Mouse (Mus musculus) liver, embryonic 14.5 days (tissue): ENCODE measurements around the gene Col4a1. TPM values are rescaled to one million over a fixed set of nuclear protein-coding genes. Genes with fewer than 3 reads are reported as not detected.

Source experiments
- ATAC-seq: fragments of 200-750 bp; cut with Nextera tagmentation; 2 replicates; pipeline ENCODE4 v1.8.0; 2017; ENCODE audit warnings: moderate number of reproducible peaks, mild to moderate bottlenecking, moderate library complexity; ENCODE audit not compliant: insufficient read depth
- DNase-seq, 3 experiments: peaks; one replicate each; pipeline ENCODE4 v3.0.0-alpha.2; 2012 to 2013; ENCODE audit warnings: low read depth in 3 of 3, low spot score in 3 of 3
- H3K27ac ChIP-seq: fragments of 300-500 bp; sonication (generic); 2 replicates; pipeline ENCODE4 v1.5.1; 2014; ENCODE audit warnings: moderate library complexity, mild to moderate bottlenecking, control low read depth, inconsistent platforms
- H3K27me3 ChIP-seq: fragments of 300-500 bp; sonication (generic); 2 replicates; pipeline ENCODE4 v1.6.1; 2014; ENCODE audit warnings: mild to moderate bottlenecking, low read length, moderate library complexity; ENCODE audit not compliant: control insufficient read depth, insufficient read depth
- H3K36me3 ChIP-seq: fragments of 300-500 bp; sonication (generic); replicated peaks from 2 replicates; pipeline ENCODE4 v1.6.1; 2014; ENCODE audit warnings: low read depth; ENCODE audit not compliant: control insufficient read depth, insufficient read depth
- H3K4me1 ChIP-seq, 2 experiments: fragments of 200-500 bp in 1 of 2; fragments of 300-500 bp in 1 of 2; sonication (generic) in 1 of 2; replicated peaks; 2 replicates each; pipeline ENCODE4 v1.6.1; 2012 to 2014; ENCODE audit warnings: antibody characterized with exemption in 1 of 2, inconsistent platforms in 1 of 2, low read length in 1 of 2; ENCODE audit not compliant: control insufficient read depth in 2 of 2, insufficient read depth in 2 of 2
- H3K4me2 ChIP-seq: fragments of 300-500 bp; sonication (generic); 2 replicates; pipeline ENCODE4 v1.6.1; 2014; ENCODE audit warnings: low read depth, mild to moderate bottlenecking, control low read depth, moderate library complexity
- H3K4me3 ChIP-seq, 2 experiments: fragments of 200-500 bp in 1 of 2; fragments of 300-500 bp in 1 of 2; sonication (generic) in 1 of 2; 2 replicates each; pipeline ENCODE4 v1.5.1; 2012 to 2014; ENCODE audit warnings: low read depth in 2 of 2, low read length in 2 of 2, mild to moderate bottlenecking in 2 of 2, control low read depth in 1 of 2, inconsistent platforms in 1 of 2, moderate library complexity in 1 of 2; ENCODE audit not compliant: insufficient read depth in 1 of 2
- H3K9ac ChIP-seq: fragments of 300-500 bp; sonication (generic); replicated peaks from 2 replicates; pipeline ENCODE4 v1.6.1; 2014; ENCODE audit warnings: mild to moderate bottlenecking, control low read depth, moderate library complexity
- H3K9me3 ChIP-seq: fragments of 300-500 bp; sonication (generic); 2 replicates; pipeline ENCODE4 v1.6.1; 2016; ENCODE audit warnings: low read length, mixed read lengths; ENCODE audit not compliant: control insufficient read depth
- CTCF ChIP-seq: IDR thresholded peaks from 2 replicates; pipeline ENCODE4 v1.5.1; 2016; ENCODE audit warnings: antibody characterized with exemption, low read depth, control low read depth
- EP300 ChIP-seq: IDR thresholded peaks from 2 replicates; pipeline ENCODE4 v1.6.1; 2016; ENCODE audit warnings: antibody characterized with exemption, low read depth
- WGBS: fragments of 180-500 bp; shearing (Covaris S2); extraction: QIAGEN DNeasy Blood & Tissue Kit; methylation state at CpG from one replicate; pipeline ENCODE4 v1.1.7; 2014; ENCODE audit not compliant: insufficient replicate concordance; 5-methylcytosine and 5-hydroxymethylcytosine counted together
- polyA plus RNA-seq, 2 experiments: library from polyadenylated mRNA; depleted of rRNA in 1 of 2; stranded (reverse) in 1 of 2; unstranded in 1 of 2; fragments of >200 nt; fragmentation: Nextera tagmentation in 1 of 2; extraction: Ambion mirVana in 1 of 2; gene quantifications; 2 replicates each; pipeline versions ENCODE4 v1.2.1 to v1.2.3; 2012 to 2014

Col4a1 gene
- polyA plus RNA-seq, 2 experiments, result 13.5 to 16.3 TPM

GRCm38 (mm10) chr8:11304027-11304601 lies 8.5 kb downstream of the Col4a1 start:
- ATAC-seq (no peak), DNase-seq (no peak)
- Histone ChIP-seq H3K36me3 (no peaks in the 10 kb centered on the region), H3K27me3 (no peaks in the 10 kb centered on the region), H3K4me3 (no peak overlapping the region), H3K9me3 (no peaks in the 10 kb centered on the region), H3K9ac (no peak overlapping the region), H3K4me1 (0 out of 4 replicates have a peak, but pooled peaks cover 0 to 3% of the 10 kb centered on the region in 2 experiments), H3K4me2 (no peak overlapping the region), H3K27ac (no peak overlapping the region)
- 57% methylated on average over 6 of the region's 6 CpGs for WGBS
- no peak for TF ChIP-seq CTCF
- no peak for TF ChIP-seq EP300

GRCm38 (mm10) chr8:11300436-11300835 lies 12.2 kb downstream of the Col4a1 start:
- H3K9ac ChIP-seq, result no peak overlapping the region
- no peaks in the 10 kb centered on the region for H3K36me3 ChIP-seq
- no peaks in the 10 kb centered on the region for H3K27me3 ChIP-seq
- DNase-seq, result no peak
- no peak overlapping the region for H3K27ac ChIP-seq
- no peak for TF ChIP-seq EP300
- no peak for TF ChIP-seq CTCF
- no peak overlapping the region for H3K4me2 ChIP-seq
- H3K4me3 ChIP-seq, result no peak overlapping the region
- ATAC-seq, result no peak
- WGBS, result 60% methylated on average over 8 of the region's 8 CpGs
- H3K9me3 ChIP-seq, result no peaks in the 10 kb centered on the region
- H3K4me1 ChIP-seq, result no peaks in the 10 kb centered on the region; a peak in 1 of 4 replicates

- no peak overlapping the region for H3K4me2 ChIP-seq
- ATAC-seq, result no peak
Measured at GRCm38 (mm10) chr8:11299317-11299602, 13.4 kb downstream of the Col4a1 start.

DNA sequence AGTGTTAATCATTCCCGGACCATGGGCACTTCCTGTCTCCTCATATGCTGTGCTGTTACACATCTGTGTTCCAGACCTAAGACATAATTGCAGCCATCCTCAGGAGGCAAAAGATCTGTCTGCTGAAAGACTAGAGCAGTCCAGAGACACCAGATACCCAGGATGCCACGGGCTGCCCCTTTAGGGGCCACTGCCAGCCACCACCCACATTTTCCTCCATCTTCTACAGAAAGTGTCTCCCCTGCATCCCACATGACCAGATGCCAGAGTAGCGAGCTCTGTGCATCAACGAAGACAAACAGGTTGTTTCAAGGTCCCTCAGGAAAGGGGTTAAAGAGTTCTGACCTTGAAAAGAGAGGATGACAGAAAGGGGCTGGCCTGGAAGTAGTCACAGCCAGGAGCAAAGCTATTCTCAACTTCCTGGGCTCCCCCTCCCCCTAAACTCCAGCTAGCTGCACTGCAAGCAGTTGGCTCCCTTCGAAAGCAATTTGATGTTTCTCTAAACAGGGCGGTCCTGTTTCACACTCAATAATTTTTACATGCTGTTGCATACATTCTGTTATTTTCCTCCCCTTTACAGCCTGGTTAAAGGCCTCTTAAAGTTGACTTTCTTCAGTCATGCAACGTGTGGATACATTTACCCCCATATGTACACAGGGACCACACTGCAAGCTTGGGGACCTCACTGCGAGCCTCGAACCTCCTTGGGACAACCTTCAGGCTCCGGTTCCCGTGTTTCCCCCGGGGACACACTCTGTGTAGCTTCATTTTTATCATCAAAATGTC lies 13.9 kb downstream of the Col4a1 start:
- DNase-seq, result no peak
- WGBS, result 46% methylated on average over 12 of the region's 12 CpGs

More at GRCm38 (mm10) chr8:11299317-11299602, 13.4 kb downstream of the Col4a1 start:
- Histone ChIP-seq H3K4me3 (no peak overlapping the region), H3K36me3 (no peaks in the 10 kb centered on the region), H3K27ac (no peak overlapping the region), H3K9me3 (no peaks in the 10 kb centered on the region), H3K27me3 (no peaks in the 10 kb centered on the region), H3K9ac (no peak overlapping the region), H3K4me1 (no peaks in the 10 kb centered on the region; a peak in 1 of 4 replicates)
- no peak for DNase-seq
- WGBS, result 59% methylated on average over 3 of the region's 3 CpGs
- TF ChIP-seq CTCF (no peak), EP300 (no peak)

DNA sequence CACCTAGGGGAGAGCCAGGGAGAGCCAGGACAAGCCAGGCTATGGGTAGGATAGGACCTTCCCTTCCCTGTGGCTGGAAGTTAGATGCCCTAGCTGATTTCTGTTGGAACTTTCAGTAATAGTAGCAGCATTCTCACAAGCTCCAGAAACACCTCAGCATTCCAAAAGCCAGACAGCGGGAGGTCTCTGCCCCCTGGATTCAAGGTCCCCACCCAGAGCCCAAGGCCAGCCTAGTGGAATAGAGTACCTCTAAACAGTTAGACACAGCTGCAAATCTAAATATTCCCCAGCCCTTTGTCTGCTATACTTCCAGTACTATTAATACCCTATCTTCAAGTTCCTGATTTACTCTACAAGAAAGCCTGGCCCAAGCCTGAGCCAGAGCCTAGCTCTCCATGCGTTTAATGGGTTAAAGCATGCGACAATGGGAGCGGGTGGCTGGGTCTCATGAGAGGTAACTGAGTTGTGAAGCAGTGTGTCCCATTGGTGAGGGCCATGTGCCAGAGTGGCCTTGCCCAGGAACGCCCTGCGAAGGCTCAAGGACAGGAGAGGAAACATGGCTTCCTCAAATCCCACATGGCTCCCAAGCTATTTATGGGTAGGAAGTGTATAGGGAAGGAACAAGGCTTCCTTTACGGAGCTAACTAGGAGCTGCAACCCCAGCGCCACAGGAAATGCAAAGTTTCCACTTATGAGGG lies 15.3 kb downstream of the Col4a1 start:
- H3K9me3 ChIP-seq, result no peaks in the 10 kb centered on the region
- no peak for ATAC-seq
- H3K4me1 ChIP-seq, result no peaks in the 10 kb centered on the region; a peak in 1 of 4 replicates
- no peak overlapping the region for H3K9ac ChIP-seq
- 45% methylated on average over 8 of the region's 8 CpGs for WGBS
- no peak overlapping the region for H3K4me3 ChIP-seq
- H3K27ac ChIP-seq, result no peak overlapping the region
- TF ChIP-seq EP300, result no peak
- no peak for TF ChIP-seq CTCF
- H3K36me3 ChIP-seq, result no peaks in the 10 kb centered on the region
- no peaks in the 10 kb centered on the region for H3K27me3 ChIP-seq
- no peak overlapping the region for H3K4me2 ChIP-seq
- no peak for DNase-seq

More for the DNA sequence above, 13.9 kb downstream of the Col4a1 start:
- H3K27ac ChIP-seq, result no peak overlapping the region
- H3K4me1 ChIP-seq, result no peaks in the 10 kb centered on the region; a peak in 1 of 4 replicates
- no peaks in the 10 kb centered on the region for H3K9me3 ChIP-seq
- no peak overlapping the region for H3K4me2 ChIP-seq
- H3K4me3 ChIP-seq, result no peak overlapping the region
- no peaks in the 10 kb centered on the region for H3K36me3 ChIP-seq
- H3K9ac ChIP-seq, result no peak overlapping the region
- no peak for ATAC-seq
- TF ChIP-seq EP300 (no peak), CTCF (no peak)
- no peaks in the 10 kb centered on the region for H3K27me3 ChIP-seq
